Mouse (Mus musculus): ENCODE measurements at regions not wholly inside any gene's neighbourhood (a gene's known extent, or its start where the extent isn't known, plus 50 kb on each side); places are given as distances from the start of the nearest gene placed in this dataset.
A peak's percentile ranks its signal among the peaks of the same experiment; 100 is the strongest.

- WGBS = 10% methylated on average over 15 of the region's 15 CpGs
- peaks cover 5% of the 10 kb centered on the region; the same call in 1 of the 2 replicates for H3K9me3 ChIP-seq (replicated peaks)
- no peak for ATAC-seq
- no peak overlapping the region for H3K9ac ChIP-seq
- H3K4me3 ChIP-seq = no peak overlapping the region
- H3K36me3 ChIP-seq (ENCODE audit: poor library complexity, severe bottlenecking) = no peaks in the 10 kb centered on the region
- no peak overlapping the region for H3K27ac ChIP-seq
- H3K27me3 ChIP-seq = peaks cover 34% of the 10 kb centered on the region
- peaks cover 9% of the 10 kb centered on the region for H3K4me1 ChIP-seq
- H3K4me2 ChIP-seq = no peak overlapping the region
Observed at GRCm38 (mm10) chr16:91156506-91156905, 61.6 kb upstream of the 4932438H23Rik start.

GRCm38 (mm10) chr16:91160679-91161078, 64.6 kb upstream of the Olig2 start:
- Histone ChIP-seq H3K9ac (no peak overlapping the region), H3K4me3 (no peak overlapping the region), H3K4me2 (no peak overlapping the region), H3K27ac (no peak overlapping the region), H3K4me1 (peaks cover 13% of the 10 kb centered on the region), H3K9me3 (replicated peaks) (no peaks in the 10 kb centered on the region), H3K36me3 (ENCODE audit: poor library complexity, severe bottlenecking) (no peaks in the 10 kb centered on the region), H3K27me3 (peaks cover 70% of the 10 kb centered on the region)
- ATAC-seq = no peak
- 17% methylated on average over 8 of the region's 8 CpGs for WGBS

- no peak overlapping the region for H3K9ac ChIP-seq
- 87% methylated on average over 6 of the region's 6 CpGs for WGBS
- no peak for ATAC-seq
- no peak overlapping the region for H3K4me3 ChIP-seq
- no peak overlapping the region for H3K4me2 ChIP-seq
- H3K27ac ChIP-seq = no peak overlapping the region
- H3K4me1 ChIP-seq = peaks cover 15% of the 10 kb centered on the region
- no peaks in the 10 kb centered on the region for H3K9me3 ChIP-seq (replicated peaks)
- peaks cover 62% of the 10 kb centered on the region for H3K27me3 ChIP-seq
- H3K36me3 ChIP-seq (ENCODE audit: poor library complexity, severe bottlenecking) = no peaks in the 10 kb centered on the region
Observed at GRCm38 (mm10) chr16:91161616-91162015, 63.6 kb upstream of the Olig2 start.

- ATAC-seq = no peak
- peaks cover 61% of the 10 kb centered on the region for H3K27me3 ChIP-seq
Observed at GRCm38 (mm10) chr16:91162381-91162780, 62.9 kb upstream of the Olig2 start.

GRCm38 (mm10) chr16:91165906-91166305, 59.4 kb upstream of the Olig2 start:
- ATAC-seq = peak; percentile 43; the same call in 1 of the 2 replicates
- Histone ChIP-seq H3K36me3 (ENCODE audit: poor library complexity, severe bottlenecking) (no peaks in the 10 kb centered on the region), H3K4me2 (no peak overlapping the region), H3K27me3 (peaks cover 80% of the 10 kb centered on the region), H3K9ac (no peak overlapping the region), H3K9me3 (replicated peaks) (no peaks in the 10 kb centered on the region), H3K27ac (no peak overlapping the region), H3K4me1 (peaks cover 36% of the 10 kb centered on the region), H3K4me3 (no peak overlapping the region)
- WGBS = 48% methylated on average over 4 of the region's 4 CpGs

More at GRCm38 (mm10) chr16:91162381-91162780, 62.9 kb upstream of the Olig2 start:
- no peak overlapping the region for H3K9ac ChIP-seq
- WGBS = 89% methylated on average over 6 of the region's 6 CpGs
- no peak overlapping the region for H3K27ac ChIP-seq
- H3K9me3 ChIP-seq (replicated peaks) = no peaks in the 10 kb centered on the region
- no peak overlapping the region for H3K4me3 ChIP-seq
- H3K4me2 ChIP-seq = no peak overlapping the region
- no peaks in the 10 kb centered on the region for H3K36me3 ChIP-seq (ENCODE audit: poor library complexity, severe bottlenecking)
- peaks cover 14% of the 10 kb centered on the region for H3K4me1 ChIP-seq

GRCm38 (mm10) chr16:91166866-91167265, 58.4 kb upstream of the Olig2 start:
- Histone ChIP-seq H3K4me1 (peaks cover 40% of the 10 kb centered on the region), H3K27me3 (peaks cover 75% of the 10 kb centered on the region), H3K36me3 (ENCODE audit: poor library complexity, severe bottlenecking) (no peaks in the 10 kb centered on the region), H3K27ac (no peak overlapping the region), H3K4me3 (no peak overlapping the region), H3K4me2 (no peak overlapping the region), H3K9ac (no peak overlapping the region), H3K9me3 (replicated peaks) (no peaks in the 10 kb centered on the region)
- ATAC-seq = peak; percentile 78; the same call in 1 of the 2 replicates

GRCm38 (mm10) chr16:91168398-91168797, 56.9 kb upstream of the Olig2 start:
- Histone ChIP-seq H3K27ac (no peak overlapping the region), H3K9ac (no peak overlapping the region), H3K36me3 (ENCODE audit: poor library complexity, severe bottlenecking) (no peaks in the 10 kb centered on the region), H3K4me3 (no peak overlapping the region), H3K9me3 (replicated peaks) (no peaks in the 10 kb centered on the region), H3K27me3 (peaks cover 60% of the 10 kb centered on the region), H3K4me1 (peaks cover 55% of the 10 kb centered on the region), H3K4me2 (no peak overlapping the region)
- ATAC-seq = no peak
- 18% methylated on average over 7 of the region's 7 CpGs for WGBS

- Histone ChIP-seq H3K4me2 (peak overlapping the region; percentile 44), H3K4me1 (peaks cover 70% of the 10 kb centered on the region), H3K27me3 (peaks cover 53% of the 10 kb centered on the region), H3K9me3 (replicated peaks) (no peaks in the 10 kb centered on the region), H3K9ac (peak overlapping the region; percentile 27), H3K4me3 (peak overlapping the region; percentile 13; the same call in 1 of the 2 replicates), H3K36me3 (ENCODE audit: poor library complexity, severe bottlenecking) (no peaks in the 10 kb centered on the region), H3K27ac (no peak overlapping the region)
- WGBS = under 1% methylated on average over 16 of the region's 16 CpGs
- no peak for ATAC-seq
Observed at GRCm38 (mm10) chr16:91169829-91170228, 55.4 kb upstream of the Olig2 start.

- WGBS = 9% methylated on average over 14 of the region's 14 CpGs
- peak overlapping the region; percentile 8; the same call in 1 of the 2 replicates for H3K4me2 ChIP-seq
- H3K27me3 ChIP-seq = peaks cover 61% of the 10 kb centered on the region
- H3K27ac ChIP-seq = no peak overlapping the region
- H3K9me3 ChIP-seq (replicated peaks) = no peaks in the 10 kb centered on the region
- H3K36me3 ChIP-seq (ENCODE audit: poor library complexity, severe bottlenecking) = no peaks in the 10 kb centered on the region
- ATAC-seq = peak; percentile 17; the same call in 1 of the 2 replicates
- H3K4me3 ChIP-seq = no peak overlapping the region
- H3K9ac ChIP-seq = no peak overlapping the region
- peaks cover 71% of the 10 kb centered on the region for H3K4me1 ChIP-seq
Observed at GRCm38 (mm10) chr16:91171911-91172440, 53.3 kb upstream of the Olig2 start.

- Histone ChIP-seq H3K4me3 (no peak overlapping the region), H3K27ac (no peak overlapping the region; the same call in 1 of the 2 replicates), H3K4me2 (peak overlapping the region; percentile 35), H3K9me3 (replicated peaks) (no peaks in the 10 kb centered on the region), H3K4me1 (peaks cover 70% of the 10 kb centered on the region), H3K27me3 (peaks cover 61% of the 10 kb centered on the region), H3K9ac (no peak overlapping the region), H3K36me3 (ENCODE audit: poor library complexity, severe bottlenecking) (no peaks in the 10 kb centered on the region)
- ATAC-seq = no peak
- 7% methylated on average over 9 of the region's 9 CpGs for WGBS
Observed at GRCm38 (mm10) chr16:91172510-91172909, 52.7 kb upstream of the Olig2 start.

GRCm38 (mm10) chr16:91173241-91173640, 52.0 kb upstream of the Olig2 start:
- no peak overlapping the region for H3K4me3 ChIP-seq
- peak overlapping the region; percentile 35 for H3K4me2 ChIP-seq
- peak; percentile 22 for ATAC-seq
- H3K36me3 ChIP-seq (ENCODE audit: poor library complexity, severe bottlenecking) = no peaks in the 10 kb centered on the region
- no peaks in the 10 kb centered on the region for H3K9me3 ChIP-seq (replicated peaks)
- peak overlapping the region; percentile 37 for H3K27ac ChIP-seq
- H3K27me3 ChIP-seq = peaks cover 61% of the 10 kb centered on the region
- no peak overlapping the region for H3K9ac ChIP-seq
- WGBS = 6% methylated on average over 15 of the region's 15 CpGs
- peaks cover 69% of the 10 kb centered on the region for H3K4me1 ChIP-seq

- WGBS = 4% methylated on average over 3 of the region's 3 CpGs
- peaks cover 66% of the 10 kb centered on the region for H3K4me1 ChIP-seq
- peak overlapping the region; percentile 49 for H3K27ac ChIP-seq
- no peak overlapping the region for H3K4me3 ChIP-seq
- H3K9me3 ChIP-seq (replicated peaks) = no peaks in the 10 kb centered on the region
- peak; percentile 55 for ATAC-seq
- peaks cover 61% of the 10 kb centered on the region for H3K27me3 ChIP-seq
- H3K4me2 ChIP-seq = peak overlapping the region; percentile 35
- H3K9ac ChIP-seq = no peak overlapping the region
- H3K36me3 ChIP-seq (ENCODE audit: poor library complexity, severe bottlenecking) = no peaks in the 10 kb centered on the region
Observed at GRCm38 (mm10) chr16:91173870-91174278, 51.4 kb upstream of the Olig2 start.

- Histone ChIP-seq H3K4me2 (no peak overlapping the region; the same call in 1 of the 2 replicates), H3K9ac (no peak overlapping the region), H3K36me3 (ENCODE audit: poor library complexity, severe bottlenecking) (no peaks in the 10 kb centered on the region), H3K27ac (peak overlapping the region; percentile 49), H3K4me3 (no peak overlapping the region), H3K4me1 (peaks cover 63% of the 10 kb centered on the region), H3K27me3 (peaks cover 65% of the 10 kb centered on the region), H3K9me3 (replicated peaks) (no peaks in the 10 kb centered on the region)
- WGBS = 28% methylated on average over 4 of the region's 4 CpGs
- no peak for ATAC-seq
Observed at GRCm38 (mm10) chr16:91174401-91174800, 50.9 kb upstream of the Olig2 start.

Data from forebrain, embryonic 13.5 days (tissue).